Mouse (Mus musculus): Measurements from ENCODE around the gene Spcs2. TPM values are rescaled to one million over a fixed set of nuclear protein-coding genes. Genes with fewer than 3 reads are reported as not detected.
A peak's percentile ranks its signal among the peaks of the same experiment; 100 is the strongest.

The Spcs2 gene
- polyA plus RNA-seq, 1 experiment = 111 TPM

- Histone ChIP-seq H3K4me3 (no peak overlapping the region), H3K36me3 (ENCODE audit: control insufficient read depth, insufficient read depth) (no peaks in the 10 kb centered on the region), H3K4me2 (ENCODE audit: low read depth) (no peak overlapping the region), H3K79me2 (ENCODE audit: control insufficient read depth, insufficient read depth) (no peaks in the 10 kb centered on the region), H3K27me3 (ENCODE audit: control insufficient read depth, insufficient read depth, insufficient read length) (no peaks in the 10 kb centered on the region), H3ac (ENCODE audit: control insufficient read depth, insufficient read length) (no peak overlapping the region)
- TF ChIP-seq POLR2AphosphoS2 (IDR thresholded peaks at IDR 0.05; ENCODE audit: insufficient read length, low read depth) (no peak), USF1 (IDR thresholded peaks at IDR 0.05; ENCODE audit: low read depth) (no peak), REST (IDR thresholded peaks at IDR 0.05; ENCODE audit: insufficient read depth, insufficient read length) (no peak), POLR2A (IDR thresholded peaks at IDR 0.05; ENCODE audit: insufficient read length, low read depth) (no peak), TCF3 (IDR thresholded peaks at IDR 0.05; ENCODE audit: insufficient read length, low read depth) (no peak), MAX (IDR thresholded peaks at IDR 0.05; ENCODE audit: low read depth) (no peak), CEBPB (IDR thresholded peaks at IDR 0.05; ENCODE audit: insufficient read depth, poor library complexity, severe bottlenecking) (no peak), E2F4 (IDR thresholded peaks at IDR 0.05; ENCODE audit: insufficient read depth) (no peak), SRF (IDR thresholded peaks at IDR 0.05; ENCODE audit: control insufficient read depth, insufficient read length, low read depth) (no peak), MYOG (IDR thresholded peaks at IDR 0.05; ENCODE audit: control insufficient read depth in 1 of 3, insufficient read depth in 1 of 3, insufficient read length in 2 of 3, low read depth in 2 of 3) (no peak), MYOD1 (IDR thresholded peaks at IDR 0.05; ENCODE audit: control insufficient read depth in 1 of 3, insufficient read length in 2 of 3, low read depth in 2 of 3) (no peak), TCF12 (IDR thresholded peaks at IDR 0.05; ENCODE audit: insufficient read depth, poor library complexity, severe bottlenecking) (no peak)
Measured at GRCm38 (mm10) chr7:99864241-99865028, 1.2 kb upstream of the Spcs2 start.

DNA sequence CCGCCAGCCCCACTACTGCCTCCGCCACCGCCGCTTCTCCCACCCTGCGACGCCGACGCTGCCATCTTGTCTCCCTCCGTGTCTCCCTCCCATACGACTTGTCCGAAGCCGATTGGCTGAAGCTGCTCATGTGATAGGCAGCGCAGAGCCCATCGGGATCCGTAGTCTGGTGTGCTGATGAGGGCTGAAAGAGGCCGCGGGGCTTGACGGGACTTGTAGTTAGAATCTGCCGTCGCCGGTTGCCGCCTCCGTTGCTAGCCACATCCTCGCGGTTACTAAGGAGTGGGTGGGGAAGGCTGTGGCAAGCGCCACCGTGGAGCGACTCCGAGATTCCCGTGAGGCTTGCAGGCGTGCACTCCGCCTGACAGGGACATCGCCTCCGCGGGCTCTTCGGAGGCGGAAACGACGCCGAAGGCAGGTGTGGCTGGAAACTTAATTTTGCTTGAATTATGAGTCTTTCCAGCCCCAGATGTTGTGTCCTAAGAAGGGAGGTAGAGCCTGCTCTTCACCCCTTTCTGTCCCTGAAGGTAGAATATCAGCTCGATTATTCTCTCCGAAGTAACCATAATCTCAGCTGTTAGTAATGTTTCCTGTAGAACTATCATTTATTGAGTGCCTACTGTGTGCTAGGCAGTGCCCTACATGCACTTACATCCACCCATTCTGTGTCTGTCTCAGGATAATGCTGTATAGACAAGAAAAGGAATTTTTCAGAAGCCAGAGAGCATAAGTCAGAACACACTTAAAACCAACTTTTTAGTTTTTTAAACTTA lies 4.3 kb downstream of the Spcs2 start, which contains the start of gene Xrra1:
Xrra1 (plus strand) TSS at position 304 of the 773 bp plus-strand sequence.
- H3K4me3 ChIP-seq = peak within 1 kb of the TSS; percentile 84
- peaks cover 41% of the 10 kb centered on the region for H3K79me2 ChIP-seq (ENCODE audit: control insufficient read depth, insufficient read depth)
- peaks cover 9% of the 10 kb centered on the region for H3K36me3 ChIP-seq (ENCODE audit: control insufficient read depth, insufficient read depth)
- no peaks in the 10 kb centered on the region for H3K27me3 ChIP-seq (ENCODE audit: control insufficient read depth, insufficient read depth, insufficient read length)
- peak within 1 kb of the TSS; percentile 30 for H3ac ChIP-seq (ENCODE audit: control insufficient read depth, insufficient read length)
- H3K4me2 ChIP-seq (ENCODE audit: low read depth) = peak within 1 kb of the TSS; percentile 99
- TF ChIP-seq E2F4 (IDR thresholded peaks at IDR 0.05; ENCODE audit: insufficient read depth) (no peak), CEBPB (IDR thresholded peaks at IDR 0.05; ENCODE audit: insufficient read depth, poor library complexity, severe bottlenecking) (no peak), MYOD1 (IDR thresholded peaks at IDR 0.05; ENCODE audit: control insufficient read depth in 1 of 3, insufficient read length in 2 of 3, low read depth in 2 of 3) (peak in 1 of 3 experiments; percentile 19), MAX (IDR thresholded peaks at IDR 0.05; ENCODE audit: low read depth) (no peak), POLR2AphosphoS2 (IDR thresholded peaks at IDR 0.05; ENCODE audit: insufficient read length, low read depth) (peak; percentile 81), MYOG (IDR thresholded peaks at IDR 0.05; ENCODE audit: control insufficient read depth in 1 of 3, insufficient read depth in 1 of 3, insufficient read length in 2 of 3, low read depth in 2 of 3) (no peak), POLR2A (IDR thresholded peaks at IDR 0.05; ENCODE audit: insufficient read length, low read depth) (peak; percentile 87), USF1 (IDR thresholded peaks at IDR 0.05; ENCODE audit: low read depth) (peak; percentile 98), SRF (IDR thresholded peaks at IDR 0.05; ENCODE audit: control insufficient read depth, insufficient read length, low read depth) (no peak)

DNA sequence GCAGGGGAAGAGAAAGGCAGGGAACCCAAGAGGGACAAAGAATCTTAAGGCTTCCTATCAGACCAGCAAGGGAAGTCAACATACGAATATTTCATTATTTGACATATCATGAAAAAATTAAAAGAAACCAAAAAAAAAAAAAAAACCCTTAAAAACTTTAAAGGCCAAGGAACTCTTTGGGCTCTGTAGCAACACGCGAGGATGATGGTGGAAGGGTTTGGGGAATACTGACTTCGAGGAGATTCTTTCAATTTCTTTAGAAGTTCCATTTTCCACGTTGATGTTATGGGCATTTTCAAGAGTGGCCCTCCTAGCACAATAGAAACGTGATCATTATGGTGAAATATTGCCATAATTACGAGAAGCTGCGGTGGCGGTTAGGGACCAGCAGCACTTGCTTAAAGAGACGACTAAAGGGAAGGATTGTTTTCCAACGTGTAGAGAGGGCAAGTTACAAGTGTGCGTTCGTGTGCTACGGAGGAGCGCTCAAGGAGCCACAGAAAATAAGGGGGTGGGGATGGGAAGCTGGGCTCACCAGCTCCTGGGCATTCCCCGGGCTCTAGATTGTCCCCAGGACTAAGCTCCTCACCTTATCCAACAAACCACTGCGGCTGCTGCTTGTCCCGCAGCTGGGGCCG lies 5.0 kb downstream of the Spcs2 start:
- peaks cover 9% of the 10 kb centered on the region for H3K36me3 ChIP-seq (ENCODE audit: control insufficient read depth, insufficient read depth)
- no peaks in the 10 kb centered on the region for H3K27me3 ChIP-seq (ENCODE audit: control insufficient read depth, insufficient read depth, insufficient read length)
- peak overlapping the region; percentile 84 for H3K4me3 ChIP-seq
- peaks cover 47% of the 10 kb centered on the region for H3K79me2 ChIP-seq (ENCODE audit: control insufficient read depth, insufficient read depth)
- TF ChIP-seq TCF3 (IDR thresholded peaks at IDR 0.05; ENCODE audit: insufficient read length, low read depth) (no peak), POLR2AphosphoS2 (IDR thresholded peaks at IDR 0.05; ENCODE audit: insufficient read length, low read depth) (no peak), REST (IDR thresholded peaks at IDR 0.05; ENCODE audit: insufficient read depth, insufficient read length) (no peak), SRF (IDR thresholded peaks at IDR 0.05; ENCODE audit: control insufficient read depth, insufficient read length, low read depth) (no peak), E2F4 (IDR thresholded peaks at IDR 0.05; ENCODE audit: insufficient read depth) (no peak), CEBPB (IDR thresholded peaks at IDR 0.05; ENCODE audit: insufficient read depth, poor library complexity, severe bottlenecking) (no peak), POLR2A (IDR thresholded peaks at IDR 0.05; ENCODE audit: insufficient read length, low read depth) (no peak), MAX (IDR thresholded peaks at IDR 0.05; ENCODE audit: low read depth) (no peak), MYOD1 (IDR thresholded peaks at IDR 0.05; ENCODE audit: control insufficient read depth in 1 of 3, insufficient read length in 2 of 3, low read depth in 2 of 3) (no peak)
- H3K4me2 ChIP-seq (ENCODE audit: low read depth) = peak overlapping the region; percentile 99
- H3ac ChIP-seq (ENCODE audit: control insufficient read depth, insufficient read length) = peak overlapping the region; percentile 30

DNA sequence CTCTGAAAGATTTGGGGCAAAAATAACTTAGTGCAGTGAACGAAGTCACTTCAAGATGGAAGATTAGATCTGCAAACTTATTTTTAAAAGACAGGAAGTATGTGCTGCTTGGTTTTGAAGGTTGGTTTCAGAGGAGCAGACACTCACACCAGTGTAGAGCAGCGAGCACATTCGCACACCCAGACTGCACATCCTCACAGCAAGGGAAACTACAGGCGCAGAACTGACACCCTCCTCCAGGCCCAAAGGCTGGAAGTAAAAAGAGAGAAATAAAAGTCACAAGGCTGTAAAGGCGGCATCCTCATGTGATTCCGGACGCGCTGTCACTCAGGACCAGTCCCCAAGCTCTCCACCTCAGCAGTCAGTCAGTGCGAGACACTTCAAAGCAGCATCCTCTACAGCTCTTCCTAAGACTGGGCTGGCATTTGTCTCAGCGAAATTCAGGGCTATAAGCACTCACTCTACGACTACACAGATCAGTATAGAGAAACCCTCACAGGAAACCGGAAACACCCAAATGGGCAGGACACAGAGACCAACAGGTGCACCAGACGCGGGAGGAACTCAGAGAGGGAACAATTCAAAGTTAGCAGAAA lies 6.9 kb downstream of the Spcs2 start:
- Histone ChIP-seq H3K36me3 (ENCODE audit: control insufficient read depth, insufficient read depth) (peaks cover 9% of the 10 kb centered on the region), H3K4me3 (no peak overlapping the region), H3K79me2 (ENCODE audit: control insufficient read depth, insufficient read depth) (peaks cover 62% of the 10 kb centered on the region), H3ac (ENCODE audit: control insufficient read depth, insufficient read length) (no peak overlapping the region), H3K27me3 (ENCODE audit: control insufficient read depth, insufficient read depth, insufficient read length) (no peaks in the 10 kb centered on the region), H3K4me2 (ENCODE audit: low read depth) (no peak overlapping the region)
- TF ChIP-seq CEBPB (IDR thresholded peaks at IDR 0.05; ENCODE audit: insufficient read depth, poor library complexity, severe bottlenecking) = no peak
- TF ChIP-seq REST (IDR thresholded peaks at IDR 0.05; ENCODE audit: insufficient read depth, insufficient read length) = no peak
- no peak for TF ChIP-seq MYOD1 (IDR thresholded peaks at IDR 0.05; ENCODE audit: control insufficient read depth in 1 of 3, insufficient read length in 2 of 3, low read depth in 2 of 3)
- TF ChIP-seq POLR2A (IDR thresholded peaks at IDR 0.05; ENCODE audit: insufficient read length, low read depth) = no peak
- TF ChIP-seq TCF12 (IDR thresholded peaks at IDR 0.05; ENCODE audit: insufficient read depth, poor library complexity, severe bottlenecking) = no peak
- no peak for TF ChIP-seq E2F4 (IDR thresholded peaks at IDR 0.05; ENCODE audit: insufficient read depth)

All from myocyte (in vitro differentiated cells).